Mouse (Mus musculus): Measurements from ENCODE around the gene Cd27. TPM values are rescaled to one million over a fixed set of nuclear protein-coding genes. Genes with fewer than 3 reads are reported as not detected.

Cd27 gene
- total and polyA plus RNA-seq, 2 experiments from 2014 or later = 1.3 TPM; not detected in 1

DNA sequence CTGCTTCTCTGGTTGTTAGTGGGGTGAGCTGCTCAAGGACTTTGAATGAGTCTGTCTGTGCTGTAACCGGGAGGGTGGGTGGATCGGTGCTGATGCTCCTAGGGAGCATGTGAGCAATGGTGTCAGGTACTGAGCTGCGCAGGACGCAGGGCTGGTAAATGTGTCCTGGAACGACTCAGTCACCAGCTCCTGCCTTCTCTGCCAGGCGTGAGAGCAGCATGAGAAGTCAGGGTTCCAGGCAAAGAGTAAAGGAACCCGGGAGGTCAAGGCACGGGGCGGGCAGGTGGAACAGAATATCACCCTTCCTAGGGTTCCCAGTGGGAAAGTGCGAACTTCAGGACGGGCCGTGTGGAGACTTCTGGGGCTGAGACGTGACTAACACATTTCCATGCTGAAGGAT is 29.3 kb upstream of the Cd27 start:
- Histone ChIP-seq H3K9ac (replicated peaks; ENCODE audit: low read depth, low read length) (no peak overlapping the region), H3K36me3 (replicated peaks; ENCODE audit: control insufficient read depth, insufficient read depth, low read length) (no peaks in the 10 kb centered on the region), H3K4me1 (ENCODE audit: control insufficient read depth, insufficient read depth) (no peaks in the 10 kb centered on the region), H3K4me3 (ENCODE audit: low read depth, low read length) (no peak overlapping the region), H3K27me3 (ENCODE audit: control insufficient read depth, insufficient read depth, low read length) (no peaks in the 10 kb centered on the region), H3K9me3 (replicated peaks; ENCODE audit: control insufficient read depth, low read length) (no peaks in the 10 kb centered on the region), H3K27ac (ENCODE audit: low read depth) (no peak overlapping the region), H3K4me2 (ENCODE audit: low read depth, low read length) (no peak overlapping the region)
- DNase-seq (ENCODE audit: low spot score) = no peak
- no peak for TF ChIP-seq CTCF (IDR thresholded peaks at IDR 0.05; ENCODE audit: low read depth)
- TF ChIP-seq EP300 (IDR thresholded peaks at IDR 0.05; ENCODE audit: low read depth) = no peak
- ATAC-seq (ENCODE audit: insufficient read depth, low read depth) = no peak
- WGBS = 63% methylated on average over 13 of the region's 13 CpGs

DNA sequence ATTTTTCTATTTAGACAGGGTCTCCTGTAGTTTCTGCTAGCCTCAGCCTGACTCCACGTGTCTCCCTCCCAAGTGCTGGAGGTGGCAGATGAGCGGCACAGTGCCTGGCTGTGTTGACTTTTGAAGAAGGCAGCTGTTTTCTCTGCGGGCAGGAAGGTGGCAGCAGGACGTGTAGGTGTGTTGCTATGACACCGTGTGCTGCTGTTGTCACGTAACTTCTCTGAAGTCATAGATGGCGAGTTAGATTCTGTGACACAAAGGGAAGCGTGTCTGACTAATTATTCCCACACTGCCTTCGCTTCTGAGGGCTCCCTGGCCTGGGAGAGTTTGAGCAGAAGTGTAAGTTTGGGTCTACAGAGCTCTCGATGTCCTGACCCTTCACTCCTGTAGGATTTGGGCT is 28.4 kb upstream of the Cd27 start:
- Histone ChIP-seq H3K9me3 (replicated peaks; ENCODE audit: control insufficient read depth, low read length) (no peaks in the 10 kb centered on the region), H3K4me3 (ENCODE audit: low read depth, low read length) (no peak overlapping the region), H3K27ac (ENCODE audit: low read depth) (no peak overlapping the region), H3K4me1 (ENCODE audit: control insufficient read depth, insufficient read depth) (no peaks in the 10 kb centered on the region), H3K36me3 (replicated peaks; ENCODE audit: control insufficient read depth, insufficient read depth, low read length) (no peaks in the 10 kb centered on the region), H3K4me2 (ENCODE audit: low read depth, low read length) (no peak overlapping the region), H3K9ac (replicated peaks; ENCODE audit: low read depth, low read length) (no peak overlapping the region), H3K27me3 (ENCODE audit: control insufficient read depth, insufficient read depth, low read length) (no peaks in the 10 kb centered on the region)
- 45% methylated on average over 10 of the region's 10 CpGs for WGBS
- no peak for DNase-seq (ENCODE audit: low spot score)
- no peak for TF ChIP-seq CTCF (IDR thresholded peaks at IDR 0.05; ENCODE audit: low read depth)
- ATAC-seq (ENCODE audit: insufficient read depth, low read depth) = no peak

DNA sequence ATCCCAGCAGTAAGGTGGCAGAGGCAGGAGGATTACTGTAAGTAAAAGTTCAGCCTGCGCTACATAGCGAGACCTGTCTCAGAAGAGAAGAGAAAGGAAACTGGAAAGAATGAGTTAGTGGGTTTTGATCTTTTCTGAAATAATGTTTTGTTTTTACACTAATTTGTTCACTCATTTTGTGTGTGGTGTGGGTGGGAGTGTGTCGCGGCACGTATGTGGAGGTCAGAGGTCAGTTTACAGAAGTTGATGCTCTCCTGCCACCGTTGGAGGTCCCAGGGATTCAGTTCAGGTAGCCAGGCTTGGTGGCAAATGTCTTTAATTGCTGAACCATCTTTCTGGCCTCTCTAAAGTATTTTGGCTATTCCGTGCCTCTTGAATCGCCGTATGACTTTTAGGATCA is 27.4 kb upstream of the Cd27 start:
- H3K9ac ChIP-seq (replicated peaks; ENCODE audit: low read depth, low read length) = no peak overlapping the region
- no peak overlapping the region for H3K4me2 ChIP-seq (ENCODE audit: low read depth, low read length)
- no peak overlapping the region for H3K27ac ChIP-seq (ENCODE audit: low read depth)
- no peak for DNase-seq (ENCODE audit: low spot score)
- no peaks in the 10 kb centered on the region for H3K27me3 ChIP-seq (ENCODE audit: control insufficient read depth, insufficient read depth, low read length)
- H3K36me3 ChIP-seq (replicated peaks; ENCODE audit: control insufficient read depth, insufficient read depth, low read length) = no peaks in the 10 kb centered on the region
- no peaks in the 10 kb centered on the region for H3K9me3 ChIP-seq (replicated peaks; ENCODE audit: control insufficient read depth, low read length)
- no peaks in the 10 kb centered on the region for H3K4me1 ChIP-seq (ENCODE audit: control insufficient read depth, insufficient read depth)
- TF ChIP-seq EP300 (IDR thresholded peaks at IDR 0.05; ENCODE audit: low read depth) (no peak), CTCF (IDR thresholded peaks at IDR 0.05; ENCODE audit: low read depth) (no peak)
- ATAC-seq (ENCODE audit: insufficient read depth, low read depth) = no peak
- H3K4me3 ChIP-seq (ENCODE audit: low read depth, low read length) = no peak overlapping the region
- WGBS = 85% methylated on average over 9 of the region's 9 CpGs

DNA sequence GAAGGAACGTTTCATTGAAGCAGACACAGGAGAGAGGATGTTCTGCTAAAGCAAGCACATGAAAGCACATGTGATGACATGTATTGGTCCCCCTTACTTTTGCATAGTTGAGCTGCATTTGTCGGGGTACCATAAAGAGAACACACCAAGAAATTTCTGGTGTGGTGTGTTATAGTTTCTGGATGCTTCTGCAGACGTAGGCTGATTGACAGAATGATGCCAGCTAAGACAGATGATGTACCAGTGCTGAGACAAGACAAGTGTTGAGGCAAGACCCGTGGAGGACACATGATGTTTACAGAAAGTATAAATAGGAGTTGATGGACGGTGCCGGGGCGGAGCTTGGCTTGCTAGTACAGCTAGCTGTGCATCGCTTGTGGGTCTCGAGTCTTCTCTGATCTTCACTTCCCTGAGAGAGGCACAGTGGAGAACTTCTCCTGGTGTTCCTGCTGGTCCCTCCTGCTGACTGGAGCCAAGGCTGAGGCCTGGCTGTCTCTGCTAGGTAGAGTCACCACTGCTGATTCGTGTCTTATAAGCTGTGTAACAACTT is 23.3 kb upstream of the Cd27 start:
- Histone ChIP-seq H3K4me2 (ENCODE audit: low read depth, low read length) (no peak overlapping the region), H3K27ac (ENCODE audit: low read depth) (no peak overlapping the region), H3K4me1 (ENCODE audit: control insufficient read depth, insufficient read depth) (no peaks in the 10 kb centered on the region), H3K27me3 (ENCODE audit: control insufficient read depth, insufficient read depth, low read length) (no peaks in the 10 kb centered on the region), H3K4me3 (ENCODE audit: low read depth, low read length) (no peak overlapping the region), H3K36me3 (replicated peaks; ENCODE audit: control insufficient read depth, insufficient read depth, low read length) (no peaks in the 10 kb centered on the region), H3K9ac (replicated peaks; ENCODE audit: low read depth, low read length) (no peak overlapping the region), H3K9me3 (replicated peaks; ENCODE audit: control insufficient read depth, low read length) (no peaks in the 10 kb centered on the region)
- ATAC-seq (ENCODE audit: insufficient read depth, low read depth) (no peak), DNase-seq (ENCODE audit: low spot score) (no peak)
- TF ChIP-seq CTCF (IDR thresholded peaks at IDR 0.05; ENCODE audit: low read depth) (no peak), EP300 (IDR thresholded peaks at IDR 0.05; ENCODE audit: low read depth) (no peak)
- WGBS = 71% methylated on average over 10 of the region's 10 CpGs

DNA sequence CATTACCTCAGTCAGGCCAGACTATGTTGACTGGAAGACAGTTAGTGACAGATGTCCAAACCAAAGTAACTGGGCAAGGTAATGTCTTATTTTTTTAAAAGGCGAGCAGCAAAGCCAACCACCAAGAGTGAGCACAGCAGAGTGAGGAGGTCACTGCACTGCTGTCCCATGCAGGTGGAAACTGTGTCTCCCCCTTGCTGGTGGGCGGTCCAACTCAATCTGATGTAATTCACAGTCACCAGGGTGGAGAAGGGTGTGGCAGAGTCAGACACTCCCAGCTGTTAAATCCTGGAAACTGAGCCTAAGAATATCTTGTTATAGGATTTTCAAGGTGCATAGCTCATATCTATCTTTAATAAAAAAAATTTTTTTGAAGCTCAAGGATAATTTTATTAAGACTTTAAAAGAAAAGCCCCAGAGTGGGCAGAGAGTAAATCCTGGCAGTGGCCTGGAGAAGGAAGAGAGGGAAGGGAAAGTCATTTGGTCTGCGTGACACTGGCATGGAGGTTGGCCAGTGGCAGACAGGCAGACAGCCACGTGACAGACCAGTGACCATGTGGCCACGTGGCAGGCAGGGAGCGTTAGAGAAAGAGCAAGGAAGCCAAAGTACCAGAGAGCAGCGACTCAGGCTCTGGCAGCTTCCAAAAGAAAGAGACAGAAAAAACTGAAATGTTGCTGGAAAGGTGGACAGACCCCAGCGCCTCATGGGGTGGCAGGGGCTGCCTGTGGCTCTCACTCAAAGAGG is 19.6 kb upstream of the Cd27 start:
- H3K4me1 ChIP-seq (ENCODE audit: control insufficient read depth, insufficient read depth) = no peaks in the 10 kb centered on the region
- TF ChIP-seq CTCF (IDR thresholded peaks at IDR 0.05; ENCODE audit: low read depth) = no peak
- TF ChIP-seq EP300 (IDR thresholded peaks at IDR 0.05; ENCODE audit: low read depth) = no peak
- no peak overlapping the region for H3K4me2 ChIP-seq (ENCODE audit: low read depth, low read length)
- H3K27me3 ChIP-seq (ENCODE audit: control insufficient read depth, insufficient read depth, low read length) = no peaks in the 10 kb centered on the region
- H3K36me3 ChIP-seq (replicated peaks; ENCODE audit: control insufficient read depth, insufficient read depth, low read length) = no peaks in the 10 kb centered on the region
- H3K27ac ChIP-seq (ENCODE audit: low read depth) = no peak overlapping the region
- 70% methylated on average over 8 of the region's 8 CpGs for WGBS
- H3K9ac ChIP-seq (replicated peaks; ENCODE audit: low read depth, low read length) = no peak overlapping the region
- no peaks in the 10 kb centered on the region for H3K9me3 ChIP-seq (replicated peaks; ENCODE audit: control insufficient read depth, low read length)
- ATAC-seq (ENCODE audit: insufficient read depth, low read depth) (no peak), DNase-seq (ENCODE audit: low spot score) (no peak)
- H3K4me3 ChIP-seq (ENCODE audit: low read depth, low read length) = no peak overlapping the region

Measured in heart, postnatal 0 days (tissue).